Mouse (Mus musculus) cerebellum, adult 18-20 months (tissue): ENCODE data around the gene Cox8c.

ENCODE experiments used
- DNase-seq, 2 experiments: peaks; one replicate each; pipeline ENCODE4 v3.0.0; 2021

The Cox8c gene

GRCm38 (mm10) chr12:102899091-102899490 is at the start of gene Cox8c:
Gene Cox8c (plus strand): TSS chr12:102899316.
- no peak for DNase-seq

- DNase-seq, result no peak
These were observed 38.3 kb upstream of the Cox8c start for GRCm38 (mm10) chr12:102860806-102861205.

GRCm38 (mm10) chr12:102869802-102870201 is 29.3 kb upstream of the Cox8c start:
- DNase-seq, result no peak

- no peak for DNase-seq
These were observed 28.6 kb upstream of the Cox8c start for GRCm38 (mm10) chr12:102870527-102870926.

GRCm38 (mm10) chr12:102877301-102878030 is 21.6 kb upstream of the Cox8c start:
- peak; percentile 34 to 44 for DNase-seq

- DNase-seq, result peak; percentile 96 to 98
These were observed 20.9 kb upstream of the Cox8c start, which contains the start of gene Btbd7 for GRCm38 (mm10) chr12:102878031-102878823. Gene Btbd7 (minus strand): TSS chr12:102878471.

- DNase-seq, result peak; percentile 7 to 28
These were observed 20.2 kb upstream of the Cox8c start for GRCm38 (mm10) chr12:102878901-102879300.

- DNase-seq, result peak; percentile 44 to 59
These were observed 13.4 kb upstream of the Cox8c start for GRCm38 (mm10) chr12:102885735-102886134.

GRCm38 (mm10) chr12:102887366-102887765 is 11.8 kb upstream of the Cox8c start:
- no peak for DNase-seq

- no peak for DNase-seq
These were observed 10.5 kb upstream of the Cox8c start for GRCm38 (mm10) chr12:102888568-102888967.

- DNase-seq, result peak; percentile 87 to 91
These were observed 9.1 kb downstream of the Cox8c start for GRCm38 (mm10) chr12:102908191-102908590.

- no peak for DNase-seq
These were observed 17.0 kb downstream of the Cox8c start for GRCm38 (mm10) chr12:102916073-102916472.

GRCm38 (mm10) chr12:102929764-102930163 is 30.6 kb downstream of the Cox8c start:
- DNase-seq, result no peak

- DNase-seq, result no peak
These were observed 31.2 kb downstream of the Cox8c start for GRCm38 (mm10) chr12:102930335-102930734.

- DNase-seq, result no peak
These were observed 31.7 kb downstream of the Cox8c start for GRCm38 (mm10) chr12:102930789-102931188.

- DNase-seq, result no peak
These were observed 36.8 kb downstream of the Cox8c start for GRCm38 (mm10) chr12:102935892-102936291.

GRCm38 (mm10) chr12:102945571-102945970 is 46.5 kb downstream of the Cox8c start:
- no peak for DNase-seq

- no peak for DNase-seq
These were observed 48.7 kb downstream of the Cox8c start for GRCm38 (mm10) chr12:102947826-102948225.

- DNase-seq, result peak; percentile 82 to 86
These were observed 49.8 kb downstream of the Cox8c start, which contains the start of gene Unc79 for GRCm38 (mm10) chr12:102948778-102949394. Gene Unc79 (plus strand): TSS chr12:102948859.

- peak; percentile 78 to 85 for DNase-seq
These were observed 50.5 kb downstream of the Cox8c start for GRCm38 (mm10) chr12:102949395-102950208.
